Mouse (Mus musculus) G1E-ER4 (cell line): Measurements from ENCODE around the gene Npr2. TPM values are rescaled to one million over a fixed set of nuclear protein-coding genes. Genes with fewer than 3 reads are reported as not detected.

Experiments used
- GATA1 ChIP-seq: IDR thresholded peaks from one replicate; pipeline ENCODE4 v1.8.0; 2012; ENCODE audit warnings: low read length, inconsistent platforms
- polyA plus RNA-seq: library from polyadenylated mRNA; stranded (reverse); fragments of >175 nt; gene quantifications from 2 replicates; pipeline ENCODE4 v1.2.3, GENCODE M21; 2012

Npr2 gene
- polyA plus RNA-seq, 1 experiment = 0.11 TPM

- no peak for TF ChIP-seq GATA1
Observed at GRCm38 (mm10) chr4:43640491-43640890, 8.8 kb downstream of the Npr2 start.

- TF ChIP-seq GATA1 = no peak
Observed at GRCm38 (mm10) chr4:43649783-43650182, 18.0 kb downstream of the Npr2 start.

GRCm38 (mm10) chr4:43652726-43653125 lies 21.0 kb downstream of the Npr2 start:
- no peak for TF ChIP-seq GATA1

GRCm38 (mm10) chr4:43653161-43654015 lies 21.7 kb downstream of the Npr2 start, which contains the start of gene Spag8:
Gene Spag8 (minus strand): TSS chr4:43653594.
- no peak for TF ChIP-seq GATA1

GRCm38 (mm10) chr4:43655656-43656338 lies 24.1 kb downstream of the Npr2 start:
- no peak for TF ChIP-seq GATA1

GRCm38 (mm10) chr4:43656339-43657109 lies 24.8 kb downstream of the Npr2 start, which contains the start of gene Hint2:
Gene Hint2 (minus strand): TSS chr4:43656466.
- TF ChIP-seq GATA1 = no peak

GRCm38 (mm10) chr4:43657146-43657545 lies 25.4 kb downstream of the Npr2 start:
- TF ChIP-seq GATA1 = no peak

- TF ChIP-seq GATA1 = no peak
Observed at GRCm38 (mm10) chr4:43666412-43666811, 34.7 kb downstream of the Npr2 start.

GRCm38 (mm10) chr4:43668782-43669427 lies 37.2 kb downstream of the Npr2 start, which contains the start of the genes Tmem8b and Fam221b:
Gene Tmem8b (plus strand): TSS chr4:43668971.
Gene Fam221b (minus strand): TSS chr4:43669145.
- TF ChIP-seq GATA1 = no peak

- no peak for TF ChIP-seq GATA1
Observed at GRCm38 (mm10) chr4:43669428-43669794, 37.7 kb downstream of the Npr2 start.

- TF ChIP-seq GATA1 = no peak
Observed at GRCm38 (mm10) chr4:43672070-43672469, 40.3 kb downstream of the Npr2 start.

- no peak for TF ChIP-seq GATA1
Observed at GRCm38 (mm10) chr4:43673703-43674102, 42.0 kb downstream of the Npr2 start.

GRCm38 (mm10) chr4:43674974-43675373 lies 43.2 kb downstream of the Npr2 start:
- no peak for TF ChIP-seq GATA1

GRCm38 (mm10) chr4:43675608-43676007 lies 43.9 kb downstream of the Npr2 start:
- no peak for TF ChIP-seq GATA1

GRCm38 (mm10) chr4:43678541-43678940 lies 46.8 kb downstream of the Npr2 start:
- no peak for TF ChIP-seq GATA1

GRCm38 (mm10) chr4:43679416-43680043 lies 47.8 kb downstream of the Npr2 start:
- TF ChIP-seq GATA1 = no peak
